Mouse (Mus musculus) spleen, adult 2 months (tissue): ENCODE results near the gene Tmem109.

Source experiments
- CTCF ChIP-seq: fragments of 200-500 bp; IDR thresholded peaks from 2 replicates; pipeline ENCODE4 v1.5.1; 2011; ENCODE audit warnings: mild to moderate bottlenecking, inconsistent platforms; ENCODE audit not compliant: insufficient read depth, insufficient read length, insufficient replicate concordance; ENCODE audit errors: extremely low read depth
- POLR2A ChIP-seq: fragments of 200-500 bp; IDR thresholded peaks from 2 replicates; pipeline ENCODE4 v1.6.1; 2011; ENCODE audit warnings: low read depth, low read length, inconsistent platforms

DNA sequence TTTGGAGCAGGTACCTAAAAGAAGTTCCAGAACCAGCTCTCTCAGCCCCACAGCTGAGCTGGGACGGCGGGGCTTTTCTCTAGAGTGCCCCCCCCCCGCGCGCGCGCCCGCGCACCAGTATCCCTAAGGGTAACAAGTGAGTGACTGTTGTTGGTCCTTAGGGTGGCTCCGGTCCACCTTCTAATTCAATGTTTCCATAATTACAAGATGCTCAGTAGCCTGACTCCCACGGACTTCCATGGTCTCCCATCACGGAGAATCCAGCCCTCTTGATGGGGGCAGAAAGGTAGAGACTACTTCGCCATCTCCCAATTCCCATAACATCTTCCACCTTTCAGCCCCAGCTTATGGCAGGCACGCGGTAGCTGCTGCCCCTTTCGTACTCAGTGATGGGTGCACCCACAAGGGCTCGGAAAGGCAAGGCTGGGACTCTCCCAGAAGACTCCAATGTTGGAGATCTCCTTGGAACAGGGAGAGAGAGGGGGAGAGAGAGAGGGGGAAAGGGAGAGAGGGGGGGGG, 13.1 kb downstream of the Tmem109 start:
- TF ChIP-seq POLR2A (no peak), CTCF (no peak)
